Mouse (Mus musculus) liver, embryonic 11.5 days (tissue): ENCODE results near the gene 9530068E07Rik. TPM values are rescaled to one million over a fixed set of nuclear protein-coding genes. Genes with fewer than 3 reads are reported as not detected.

Experiments
- ATAC-seq: fragments of 200-750 bp; cut with Nextera tagmentation; replicated peaks from 2 replicates; pipeline ENCODE4 v1.8.0; 2017; ENCODE audit warnings: moderate number of reproducible peaks, mild to moderate bottlenecking, moderate TSS enrichment, moderate library complexity; ENCODE audit not compliant: low FRiP score
- DNase-seq: peaks from one replicate; pipeline ENCODE4 v3.0.0-alpha.2; 2017; ENCODE audit warnings: low spot score
- H3K27ac ChIP-seq: fragments of 300-500 bp; sonication (generic); 2 replicates; pipeline ENCODE4 v1.5.1; 2014; ENCODE audit warnings: mild to moderate bottlenecking, low read depth, low read length, control low read depth
- H3K27me3 ChIP-seq: fragments of 300-500 bp; sonication (generic); replicated peaks from 2 replicates; pipeline ENCODE4 v1.6.1; 2014; ENCODE audit warnings: low read length, mixed read lengths; ENCODE audit not compliant: control insufficient read depth, insufficient read depth
- H3K36me3 ChIP-seq: fragments of 300-500 bp; sonication (generic); 2 replicates; pipeline ENCODE4 v1.6.1; 2014; ENCODE audit warnings: mild to moderate bottlenecking, low read length, moderate library complexity, mixed read lengths; ENCODE audit not compliant: control insufficient read depth, insufficient read depth
- H3K4me1 ChIP-seq: fragments of 300-500 bp; sonication (generic); replicated peaks from 2 replicates; pipeline ENCODE4 v1.6.1; 2014; ENCODE audit warnings: low read length, mixed read lengths; ENCODE audit not compliant: control insufficient read depth, insufficient read depth
- H3K4me2 ChIP-seq: fragments of 300-500 bp; sonication (generic); 2 replicates; pipeline ENCODE4 v1.6.1; 2014; ENCODE audit warnings: mild to moderate bottlenecking, control low read depth, moderate library complexity
- H3K4me3 ChIP-seq: fragments of 300-500 bp; sonication (generic); 2 replicates; pipeline ENCODE4 v1.5.1; 2014; ENCODE audit warnings: low read depth, low read length, control low read depth
- H3K9ac ChIP-seq: fragments of 300-500 bp; sonication (generic); 2 replicates; pipeline ENCODE4 v1.6.1; 2014; ENCODE audit warnings: low read depth, low read length, control low read depth
- H3K9me3 ChIP-seq: fragments of 300-500 bp; sonication (generic); 2 replicates; pipeline ENCODE4 v1.6.1; 2016; ENCODE audit warnings: low read length, inconsistent platforms, mixed read lengths; ENCODE audit not compliant: control insufficient read depth
- WGBS: fragments of 180-500 bp; shearing (Covaris S2); extraction: QIAGEN DNeasy Blood & Tissue Kit; methylation state at CpG from one replicate; pipeline ENCODE4 v1.1.7; 2014; 5-methylcytosine and 5-hydroxymethylcytosine counted together
- polyA plus RNA-seq: library from polyadenylated mRNA; unstranded; fragments of >200 nt; fragmentation: Nextera tagmentation; extraction: Ambion mirVana; gene quantifications from 2 replicates; pipeline ENCODE4 v1.2.1, GENCODE M21; 2014

The 9530068E07Rik gene
- polyA plus RNA-seq, 1 experiment from 2014 or later = 124 TPM

DNA sequence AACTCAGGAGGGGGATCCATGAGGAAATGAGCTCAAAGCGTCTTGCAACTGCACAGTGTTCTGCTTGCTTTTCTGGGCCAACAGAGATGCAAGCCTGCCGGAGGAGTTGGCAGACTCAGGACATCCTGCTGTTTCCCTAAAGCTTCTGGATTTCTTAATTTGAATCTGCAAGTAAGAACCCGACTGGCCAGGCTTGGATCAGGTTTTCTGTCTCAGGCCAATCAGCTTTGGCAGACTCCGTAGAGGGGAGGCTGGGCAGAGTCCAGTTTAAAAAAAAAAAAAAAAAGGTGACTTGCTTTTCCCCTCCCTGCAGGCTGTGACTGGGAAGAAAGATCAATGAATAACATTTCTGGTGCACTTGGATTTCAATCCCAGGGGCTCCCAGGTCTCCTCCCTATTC lies 37.7 kb upstream of the 9530068E07Rik start:
- 0 out of 2 replicates have a peak overlapping the region, but pooled peaks have one; percentile 34 for H3K9ac ChIP-seq
- no peak for ATAC-seq
- no peaks in the 10 kb centered on the region for H3K27me3 ChIP-seq
- peak overlapping the region; percentile 41 for H3K4me2 ChIP-seq
- no peaks in the 10 kb centered on the region for H3K9me3 ChIP-seq
- H3K27ac ChIP-seq = peak overlapping the region; percentile 64
- H3K4me1 ChIP-seq = peaks cover 21% of the 10 kb centered on the region
- H3K4me3 ChIP-seq = peak overlapping the region; percentile 10; the same call in 1 of the 2 replicates
- H3K36me3 ChIP-seq = no peaks in the 10 kb centered on the region
- WGBS = 62% methylated on average over 4 of the region's 4 CpGs
- DNase-seq = no peak

DNA sequence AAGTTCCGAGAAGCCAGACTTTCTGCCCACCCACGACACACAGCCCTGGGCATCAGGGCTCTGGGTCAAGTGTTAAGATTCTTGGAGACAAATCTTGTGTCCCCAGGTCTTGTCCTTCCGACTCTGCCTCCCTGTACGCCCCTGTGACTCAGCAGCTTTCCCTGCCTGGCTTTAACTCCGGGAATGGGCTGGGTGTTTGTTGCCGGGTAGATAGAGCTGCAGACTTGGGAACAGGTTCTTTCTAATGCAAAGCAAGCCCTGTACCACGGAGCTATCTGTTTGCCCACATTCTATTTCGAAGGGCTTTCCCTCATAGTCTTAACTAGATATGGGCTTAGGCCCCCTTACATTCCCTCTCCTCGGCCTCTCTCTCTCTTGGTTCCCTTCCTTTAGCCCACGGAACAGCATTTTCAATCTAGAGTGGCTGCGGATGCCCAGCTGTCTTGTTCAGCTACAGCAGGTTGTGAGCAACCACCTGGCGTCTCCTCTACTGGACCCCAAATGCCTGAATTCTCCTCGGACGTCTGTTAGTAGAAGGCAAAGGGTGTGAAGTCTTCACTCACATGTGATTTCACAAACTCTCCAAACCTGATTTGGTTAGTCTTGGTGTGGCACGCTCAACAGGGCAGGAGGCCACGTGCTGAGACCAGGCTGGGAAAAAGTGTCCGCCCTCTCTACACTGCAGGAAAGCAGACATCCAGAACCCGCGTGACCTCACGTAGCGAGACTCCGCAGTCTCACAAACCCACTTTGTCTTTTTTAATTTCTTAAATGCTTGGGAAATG lies 36.4 kb upstream of the 9530068E07Rik start:
- ATAC-seq (peak; percentile 35), DNase-seq (no peak)
- Histone ChIP-seq H3K4me2 (peak overlapping the region; percentile 86), H3K9me3 (no peaks in the 10 kb centered on the region), H3K4me3 (peak overlapping the region; percentile 97), H3K4me1 (peaks cover 35% of the 10 kb centered on the region), H3K9ac (peak overlapping the region; percentile 92), H3K27ac (peak overlapping the region; percentile 97), H3K27me3 (no peaks in the 10 kb centered on the region), H3K36me3 (no peaks in the 10 kb centered on the region)
- 11% methylated on average over 22 of the region's 22 CpGs for WGBS

DNA sequence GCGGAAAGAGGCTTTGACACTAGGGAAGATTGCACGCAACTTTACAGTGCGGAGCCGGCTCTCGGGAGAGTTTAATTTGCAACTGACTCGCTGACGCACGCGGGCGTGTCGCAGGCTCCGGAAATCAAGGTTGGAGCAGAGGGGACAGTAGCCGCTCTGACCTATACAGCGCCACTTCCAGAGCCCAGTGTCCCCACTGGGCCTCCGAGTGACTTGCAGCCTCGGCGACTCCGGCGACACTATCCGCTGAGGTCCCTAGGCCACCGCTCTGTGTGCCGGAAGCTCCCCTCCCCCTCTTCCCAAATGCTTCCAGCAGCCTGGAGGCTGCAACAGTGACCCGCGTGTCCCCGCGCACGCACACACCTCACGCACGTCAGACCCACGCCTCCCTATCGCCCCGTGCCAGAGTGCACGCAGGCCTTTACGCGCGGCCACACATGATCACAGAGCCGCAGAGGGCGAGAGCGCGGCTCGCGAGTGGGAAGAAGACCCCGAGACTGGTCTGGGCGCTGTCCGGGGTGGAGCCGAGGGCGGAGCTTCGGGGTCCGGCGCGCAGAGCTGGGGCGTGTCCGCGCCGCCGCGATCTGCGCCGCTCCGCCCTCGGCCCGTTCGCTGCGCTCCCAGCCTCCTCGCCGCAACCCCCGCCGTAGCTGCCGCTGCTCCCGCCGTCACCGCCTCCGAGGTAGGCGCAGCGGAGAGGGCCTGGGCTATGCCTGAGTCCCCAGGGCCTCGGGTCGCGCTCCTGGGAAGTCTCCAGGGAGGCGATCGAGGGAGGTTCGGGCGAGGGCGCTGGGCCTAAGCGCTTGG lies 35.6 kb upstream of the 9530068E07Rik start, which contains the start of gene Vdac1:
TSS of gene Vdac1 (plus strand) at position 390 of the 807 bp plus-strand sequence.
- H3K27ac ChIP-seq = peak within 1 kb of the TSS; percentile 97
- no peaks in the 10 kb centered on the region for H3K27me3 ChIP-seq
- peak within 1 kb of the TSS; percentile 92 for H3K9ac ChIP-seq
- H3K4me2 ChIP-seq = peak within 1 kb of the TSS; percentile 86
- WGBS = under 1% methylated on average over 84 of the region's 84 CpGs
- H3K36me3 ChIP-seq = no peaks in the 10 kb centered on the region
- H3K4me3 ChIP-seq = peak within 1 kb of the TSS; percentile 97
- H3K9me3 ChIP-seq = no peaks in the 10 kb centered on the region
- DNase-seq (peak; percentile 91), ATAC-seq (peak; percentile 90)
- peaks cover 43% of the 10 kb centered on the region for H3K4me1 ChIP-seq

- no peak for DNase-seq
- under 1% methylated on average over 47 of the region's 47 CpGs for WGBS
- H3K27me3 ChIP-seq = no peaks in the 10 kb centered on the region
- peak overlapping the region; percentile 92 for H3K9ac ChIP-seq
- ATAC-seq = peak; percentile 46
- H3K4me1 ChIP-seq = peaks cover 50% of the 10 kb centered on the region
- H3K4me2 ChIP-seq = peak overlapping the region; percentile 86
- no peaks in the 10 kb centered on the region for H3K36me3 ChIP-seq
- peak overlapping the region; percentile 97 for H3K27ac ChIP-seq
- peak overlapping the region; percentile 97 for H3K4me3 ChIP-seq
- no peaks in the 10 kb centered on the region for H3K9me3 ChIP-seq
Observed at GRCm38 (mm10) chr11:52361287-52361921, 34.8 kb upstream of the 9530068E07Rik start.

DNA sequence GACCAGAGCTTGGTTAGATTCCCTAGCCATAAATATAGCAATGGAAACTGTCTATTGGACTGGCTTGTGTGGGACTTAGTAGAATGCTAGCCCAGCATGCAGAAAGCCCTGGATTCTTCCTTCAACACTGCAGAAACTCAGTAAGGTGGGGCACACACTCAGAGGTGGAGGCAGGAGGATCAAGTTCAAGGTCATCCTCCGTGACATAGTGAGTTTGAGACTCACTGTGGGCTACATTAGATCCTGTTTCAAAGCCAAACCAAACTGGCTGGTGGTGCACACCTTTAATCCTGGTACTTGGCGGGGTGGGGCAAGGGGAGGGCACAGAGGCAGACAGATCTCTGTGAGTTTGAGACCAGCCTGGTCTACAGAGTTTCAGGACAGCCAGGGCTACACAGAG lies 31.9 kb upstream of the 9530068E07Rik start:
- ATAC-seq = no peak

GRCm38 (mm10) chr11:52365143-52365542 lies 31.1 kb upstream of the 9530068E07Rik start:
- WGBS = 50% methylated on average over 1 of the region's 1 CpGs
- H3K4me3 ChIP-seq = no peak overlapping the region
- DNase-seq (no peak), ATAC-seq (no peak)
- H3K27me3 ChIP-seq = no peaks in the 10 kb centered on the region
- H3K9ac ChIP-seq = peak overlapping the region; percentile 48; the same call in 1 of the 2 replicates
- peaks cover 2% of the 10 kb centered on the region; the same call in 1 of the 2 replicates for H3K36me3 ChIP-seq
- H3K4me2 ChIP-seq = peak overlapping the region; percentile 44
- H3K27ac ChIP-seq = peak overlapping the region; percentile 47; the same call in 1 of the 2 replicates
- H3K4me1 ChIP-seq = peaks cover 61% of the 10 kb centered on the region
- no peaks in the 10 kb centered on the region for H3K9me3 ChIP-seq

More for the DNA sequence above, 31.9 kb upstream of the 9530068E07Rik start:
- Histone ChIP-seq H3K4me1 (peaks cover 63% of the 10 kb centered on the region), H3K36me3 (peaks cover 2% of the 10 kb centered on the region; the same call in 1 of the 2 replicates), H3K27me3 (no peaks in the 10 kb centered on the region), H3K27ac (peak overlapping the region; percentile 11; the same call in 1 of the 2 replicates), H3K9me3 (no peaks in the 10 kb centered on the region), H3K4me3 (no peak overlapping the region), H3K9ac (no peak overlapping the region), H3K4me2 (no peak overlapping the region; the same call in 1 of the 2 replicates)
- DNase-seq = no peak
- 80% methylated on average over 2 of the region's 2 CpGs for WGBS

- Histone ChIP-seq H3K4me1 (peaks cover 70% of the 10 kb centered on the region), H3K36me3 (peaks cover 2% of the 10 kb centered on the region; the same call in 1 of the 2 replicates), H3K4me3 (peak overlapping the region; percentile 20; the same call in 1 of the 2 replicates), H3K27ac (peak overlapping the region; percentile 38; the same call in 1 of the 2 replicates), H3K9ac (no peak overlapping the region; the same call in 1 of the 2 replicates), H3K27me3 (no peaks in the 10 kb centered on the region), H3K9me3 (no peaks in the 10 kb centered on the region), H3K4me2 (peak overlapping the region; percentile 38)
- ATAC-seq = peak; percentile 30; the same call in 1 of the 2 replicates
- no peak for DNase-seq
- 60% methylated on average over 5 of the region's 5 CpGs for WGBS
Observed at GRCm38 (mm10) chr11:52366358-52366757, 29.9 kb upstream of the 9530068E07Rik start.
